Mouse (Mus musculus) thymus, postnatal 4 days (tissue): ENCODE measurements around the gene Stxbp3.
"Not testable (repeated sequence)": the region's sequence is repeated elsewhere in the genome, so short reads cannot be mapped to it uniquely, and the experiment has no call there.

Experiments
- DNase-seq: peaks from one replicate; pipeline ENCODE4 v3.0.0; 2021

The Stxbp3 gene

GRCm38 (mm10) chr3:108856386-108857123, 16.2 kb upstream of the Stxbp3 start:
- peak; percentile 73 for DNase-seq

- DNase-seq, result no peak
Measured at GRCm38 (mm10) chr3:108855864-108856263, 15.5 kb upstream of the Stxbp3 start.

- no peak for DNase-seq
Measured at GRCm38 (mm10) chr3:108855371-108855770, 15.0 kb upstream of the Stxbp3 start.

GRCm38 (mm10) chr3:108853266-108853665, 12.9 kb upstream of the Stxbp3 start:
- DNase-seq, result no peak

GRCm38 (mm10) chr3:108851996-108852697, 11.8 kb upstream of the Stxbp3 start:
- DNase-seq, result peak; percentile 35

GRCm38 (mm10) chr3:108851554-108851953, 11.2 kb upstream of the Stxbp3 start:
- DNase-seq, result no peak

GRCm38 (mm10) chr3:108851075-108851474, 10.7 kb upstream of the Stxbp3 start:
- DNase-seq, result no peak

GRCm38 (mm10) chr3:108850506-108850905, 10.2 kb upstream of the Stxbp3 start:
- DNase-seq, result peak; percentile 41

- no peak for DNase-seq
Measured at GRCm38 (mm10) chr3:108846616-108847015, 6.3 kb upstream of the Stxbp3 start.

GRCm38 (mm10) chr3:108844521-108844920, 4.2 kb upstream of the Stxbp3 start:
- DNase-seq, result no peak

- no peak for DNase-seq
Measured at GRCm38 (mm10) chr3:108844026-108844425, 3.7 kb upstream of the Stxbp3 start.

GRCm38 (mm10) chr3:108840716-108841054, 359 bp upstream of the Stxbp3 start:
- DNase-seq, result no peak

- no peak for DNase-seq
Measured at GRCm38 (mm10) chr3:108839647-108839999, 703 bp downstream of the Stxbp3 start.

GRCm38 (mm10) chr3:108838980-108839379, 1.3 kb downstream of the Stxbp3 start:
- no peak for DNase-seq

- no peak for DNase-seq
Measured at GRCm38 (mm10) chr3:108836931-108837330, 3.4 kb downstream of the Stxbp3 start.

- not testable (repeated sequence) for DNase-seq
Measured at GRCm38 (mm10) chr3:108833717-108834116, 6.6 kb downstream of the Stxbp3 start.

- DNase-seq, result no peak
Measured at GRCm38 (mm10) chr3:108831750-108832149, 8.6 kb downstream of the Stxbp3 start.

GRCm38 (mm10) chr3:108830493-108830892, 9.8 kb downstream of the Stxbp3 start:
- peak; percentile 22 for DNase-seq

GRCm38 (mm10) chr3:108815631-108816030, 24.7 kb downstream of the Stxbp3 start:
- DNase-seq, result no peak

- no peak for DNase-seq
Measured at GRCm38 (mm10) chr3:108810747-108811263, 29.5 kb downstream of the Stxbp3 start.

GRCm38 (mm10) chr3:108805622-108806021, 34.7 kb downstream of the Stxbp3 start:
- DNase-seq, result no peak

GRCm38 (mm10) chr3:108798375-108798774, 42.0 kb downstream of the Stxbp3 start:
- DNase-seq, result no peak

- DNase-seq, result no peak
Measured at GRCm38 (mm10) chr3:108797723-108798122, 42.6 kb downstream of the Stxbp3 start.

- no peak for DNase-seq
Measured at GRCm38 (mm10) chr3:108796386-108796785, 43.9 kb downstream of the Stxbp3 start.
